Mouse (Mus musculus): ENCODE data around the gene Sptb. TPM values are rescaled to one million over a fixed set of nuclear protein-coding genes. Genes with fewer than 3 reads are reported as not detected.

Sptb gene
- polyA plus RNA-seq, 1 experiment from 2014 or later = 4.3 TPM

- Histone ChIP-seq H3K4me3 (replicated peaks; ENCODE audit: low read length) (no peak overlapping the region), H3K27ac (ENCODE audit: low read length) (no peak overlapping the region; the same call in 1 of the 2 replicates), H3K4me2 (ENCODE audit: low read depth, low read length) (no peak overlapping the region), H3K9me3 (replicated peaks; ENCODE audit: control insufficient read depth, low read length) (no peaks in the 10 kb centered on the region), H3K36me3 (ENCODE audit: control insufficient read depth, insufficient read depth, low read length) (peaks cover 19% of the 10 kb centered on the region), H3K4me1 (ENCODE audit: control insufficient read depth, insufficient read depth, low read length) (peaks cover 36% of the 10 kb centered on the region), H3K27me3 (ENCODE audit: control insufficient read depth, insufficient read depth, low read length) (no peaks in the 10 kb centered on the region), H3K9ac (ENCODE audit: low read length) (no peak overlapping the region)
- peak; percentile 76; the same call in 1 of the 2 replicates for ATAC-seq (ENCODE audit: insufficient read depth, low FRiP score)
- 50% methylated on average over 5 of the region's 5 CpGs for WGBS
These were observed 152.1 kb downstream of the Sptb start for GRCm38 (mm10) chr12:76558206-76558605.

DNA sequence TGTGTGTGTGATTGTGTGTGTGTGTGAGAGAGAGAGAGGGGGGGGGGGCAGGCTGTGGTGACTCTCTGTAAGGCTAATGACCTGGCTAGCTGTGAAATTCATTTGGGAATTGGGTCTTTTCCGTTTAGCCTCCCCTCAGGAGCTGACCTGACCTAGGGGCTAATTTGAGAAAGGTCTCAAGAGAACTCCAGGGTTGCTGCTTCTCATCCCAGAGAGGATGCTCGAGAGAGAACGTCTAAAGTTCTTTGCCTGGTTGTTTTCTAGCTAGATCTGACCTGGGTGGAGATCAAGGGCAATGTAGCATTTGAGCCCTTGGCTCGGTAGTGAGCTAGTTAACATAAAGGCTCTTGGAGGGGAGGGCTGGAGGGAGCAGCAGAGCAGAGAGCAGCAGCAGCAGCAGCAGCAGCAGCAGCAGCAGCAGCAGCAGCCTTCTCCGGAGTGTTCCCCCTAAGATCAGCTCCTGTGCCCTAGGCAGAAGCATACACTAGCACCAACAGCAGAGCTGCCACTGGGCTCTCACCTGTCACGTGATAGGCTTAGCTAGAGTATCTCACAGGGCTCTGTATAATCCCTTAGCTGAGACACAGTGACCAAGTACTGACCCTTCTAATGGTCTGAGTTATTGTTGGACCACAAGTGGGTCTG lies 153.5 kb downstream of the Sptb start:
- H3K4me1 ChIP-seq (ENCODE audit: control insufficient read depth, insufficient read depth, low read length) = peaks cover 49% of the 10 kb centered on the region
- H3K27ac ChIP-seq (ENCODE audit: low read length) = peak overlapping the region; percentile 14; the same call in 1 of the 2 replicates
- H3K4me2 ChIP-seq (ENCODE audit: low read depth, low read length) = no peak overlapping the region
- no peak overlapping the region for H3K4me3 ChIP-seq (replicated peaks; ENCODE audit: low read length)
- no peak for ATAC-seq (ENCODE audit: insufficient read depth, low FRiP score)
- peaks cover 13% of the 10 kb centered on the region; the same call in 1 of the 2 replicates for H3K36me3 ChIP-seq (ENCODE audit: control insufficient read depth, insufficient read depth, low read length)
- H3K27me3 ChIP-seq (ENCODE audit: control insufficient read depth, insufficient read depth, low read length) = no peaks in the 10 kb centered on the region
- H3K9me3 ChIP-seq (replicated peaks; ENCODE audit: control insufficient read depth, low read length) = no peaks in the 10 kb centered on the region
- peak overlapping the region; percentile 29; the same call in 1 of the 2 replicates for H3K9ac ChIP-seq (ENCODE audit: low read length)
- 23% methylated on average over 6 of the region's 6 CpGs for WGBS

DNA sequence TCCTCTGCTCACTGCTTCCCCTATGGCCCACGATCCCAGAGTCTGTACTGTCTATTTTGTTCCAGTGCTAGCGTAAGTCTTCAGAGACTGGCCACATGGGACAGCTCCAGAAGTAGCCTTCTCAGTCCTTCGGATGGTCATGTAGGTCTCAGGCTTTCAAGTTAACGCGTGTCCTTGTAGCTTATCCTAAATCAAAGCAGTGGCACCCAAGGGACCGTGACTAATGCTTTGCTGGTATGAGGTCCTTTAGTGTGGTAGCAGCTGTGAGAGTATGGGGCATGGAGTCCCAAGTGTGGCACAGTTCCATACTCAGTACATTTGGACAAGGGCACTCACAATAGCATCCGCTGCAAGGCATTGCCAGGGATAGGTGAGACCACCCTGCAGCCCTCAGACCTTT lies 154.2 kb downstream of the Sptb start:
- Histone ChIP-seq H3K9me3 (replicated peaks; ENCODE audit: control insufficient read depth, low read length) (no peaks in the 10 kb centered on the region), H3K27ac (ENCODE audit: low read length) (no peak overlapping the region), H3K9ac (ENCODE audit: low read length) (no peak overlapping the region), H3K36me3 (ENCODE audit: control insufficient read depth, insufficient read depth, low read length) (peaks cover 13% of the 10 kb centered on the region; the same call in 1 of the 2 replicates), H3K4me3 (replicated peaks; ENCODE audit: low read length) (no peak overlapping the region), H3K27me3 (ENCODE audit: control insufficient read depth, insufficient read depth, low read length) (no peaks in the 10 kb centered on the region), H3K4me1 (ENCODE audit: control insufficient read depth, insufficient read depth, low read length) (peaks cover 54% of the 10 kb centered on the region), H3K4me2 (ENCODE audit: low read depth, low read length) (no peak overlapping the region)
- 80% methylated on average over 7 of the region's 7 CpGs for WGBS
- no peak for ATAC-seq (ENCODE audit: insufficient read depth, low FRiP score)

DNA sequence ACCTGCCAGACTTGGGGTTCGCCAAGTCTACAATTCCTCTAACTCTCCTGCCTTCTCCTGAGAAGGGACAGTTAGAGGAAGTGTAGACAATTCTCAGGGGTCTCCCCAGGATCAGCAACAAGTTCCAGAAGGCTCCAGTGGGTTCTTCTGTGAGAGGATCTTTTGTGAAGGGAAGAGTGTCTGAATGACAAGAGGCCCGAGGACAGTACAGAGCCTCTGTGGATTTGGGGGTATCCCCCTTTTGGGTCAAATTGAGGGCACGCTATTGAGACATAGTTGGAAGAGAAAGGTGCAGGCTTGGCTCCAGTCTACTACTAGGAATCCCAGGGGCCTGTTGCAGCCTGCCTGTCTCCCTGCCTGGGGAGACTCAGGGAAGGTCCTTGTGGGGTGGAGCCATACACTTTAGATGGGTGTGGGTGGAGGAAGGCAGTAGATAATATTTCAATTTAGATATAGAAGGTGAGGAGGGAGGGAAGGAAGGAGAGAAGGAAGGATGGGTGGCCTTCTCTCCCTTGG lies 155.4 kb downstream of the Sptb start:
- Histone ChIP-seq H3K4me2 (ENCODE audit: low read depth, low read length) (no peak overlapping the region), H3K27ac (ENCODE audit: low read length) (peak overlapping the region; percentile 66; the same call in 1 of the 2 replicates), H3K9ac (ENCODE audit: low read length) (no peak overlapping the region), H3K4me3 (replicated peaks; ENCODE audit: low read length) (no peak overlapping the region), H3K4me1 (ENCODE audit: control insufficient read depth, insufficient read depth, low read length) (peaks cover 60% of the 10 kb centered on the region), H3K36me3 (ENCODE audit: control insufficient read depth, insufficient read depth, low read length) (0 out of 2 replicates have a peak, but pooled peaks cover under 1% of the 10 kb centered on the region), H3K27me3 (ENCODE audit: control insufficient read depth, insufficient read depth, low read length) (no peaks in the 10 kb centered on the region), H3K9me3 (replicated peaks; ENCODE audit: control insufficient read depth, low read length) (no peaks in the 10 kb centered on the region)
- 83% methylated on average over 3 of the region's 3 CpGs for WGBS
- no peak for ATAC-seq (ENCODE audit: insufficient read depth, low FRiP score)

- Histone ChIP-seq H3K27ac (ENCODE audit: low read length) (peak overlapping the region; percentile 29; the same call in 1 of the 2 replicates), H3K36me3 (ENCODE audit: control insufficient read depth, insufficient read depth, low read length) (no peaks in the 10 kb centered on the region), H3K4me2 (ENCODE audit: low read depth, low read length) (no peak overlapping the region), H3K4me3 (replicated peaks; ENCODE audit: low read length) (no peak overlapping the region), H3K4me1 (ENCODE audit: control insufficient read depth, insufficient read depth, low read length) (peaks cover 64% of the 10 kb centered on the region), H3K9me3 (replicated peaks; ENCODE audit: control insufficient read depth, low read length) (no peaks in the 10 kb centered on the region), H3K9ac (ENCODE audit: low read length) (no peak overlapping the region), H3K27me3 (ENCODE audit: control insufficient read depth, insufficient read depth, low read length) (no peaks in the 10 kb centered on the region)
- 54% methylated on average over 3 of the region's 3 CpGs for WGBS
- no peak for ATAC-seq (ENCODE audit: insufficient read depth, low FRiP score)
These were observed 156.0 kb downstream of the Sptb start for GRCm38 (mm10) chr12:76554392-76554791.

GRCm38 (mm10) chr12:76553917-76554316 lies 156.4 kb downstream of the Sptb start:
- Histone ChIP-seq H3K4me3 (replicated peaks; ENCODE audit: low read length) (no peak overlapping the region), H3K4me2 (ENCODE audit: low read depth, low read length) (no peak overlapping the region), H3K9ac (ENCODE audit: low read length) (no peak overlapping the region), H3K4me1 (ENCODE audit: control insufficient read depth, insufficient read depth, low read length) (peaks cover 69% of the 10 kb centered on the region), H3K27me3 (ENCODE audit: control insufficient read depth, insufficient read depth, low read length) (no peaks in the 10 kb centered on the region), H3K9me3 (replicated peaks; ENCODE audit: control insufficient read depth, low read length) (no peaks in the 10 kb centered on the region), H3K36me3 (ENCODE audit: control insufficient read depth, insufficient read depth, low read length) (no peaks in the 10 kb centered on the region), H3K27ac (ENCODE audit: low read length) (peak overlapping the region; percentile 29; the same call in 1 of the 2 replicates)
- WGBS = 66% methylated on average over 7 of the region's 7 CpGs
- ATAC-seq (ENCODE audit: insufficient read depth, low FRiP score) = no peak

DNA sequence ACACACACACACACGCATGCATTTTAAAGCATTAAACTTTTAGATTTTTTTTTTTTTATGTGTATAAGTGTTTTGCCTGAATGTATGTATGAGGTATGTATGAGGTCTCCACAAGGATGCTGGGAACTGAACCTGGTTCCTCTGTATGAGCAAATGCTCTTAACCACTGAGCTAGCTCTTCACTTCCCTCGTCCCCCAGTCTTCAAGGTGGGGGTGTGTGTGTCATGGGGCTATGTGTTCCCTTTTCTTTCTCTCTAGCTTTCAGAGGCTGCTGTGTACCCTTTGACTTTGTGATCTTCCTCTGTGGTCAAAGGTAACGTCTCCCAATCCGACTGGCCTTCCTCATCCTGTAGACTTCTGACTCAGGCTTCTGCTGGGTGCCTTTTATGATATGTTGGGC lies 157.4 kb downstream of the Sptb start:
- WGBS = 81% methylated on average over 4 of the region's 4 CpGs
- H3K9ac ChIP-seq (ENCODE audit: low read length) = no peak overlapping the region
- no peak overlapping the region for H3K4me3 ChIP-seq (replicated peaks; ENCODE audit: low read length)
- H3K27ac ChIP-seq (ENCODE audit: low read length) = peak overlapping the region; percentile 88
- H3K4me2 ChIP-seq (ENCODE audit: low read depth, low read length) = no peak overlapping the region
- H3K36me3 ChIP-seq (ENCODE audit: control insufficient read depth, insufficient read depth, low read length) = no peaks in the 10 kb centered on the region
- ATAC-seq (ENCODE audit: insufficient read depth, low FRiP score) = no peak
- no peaks in the 10 kb centered on the region for H3K27me3 ChIP-seq (ENCODE audit: control insufficient read depth, insufficient read depth, low read length)
- peaks cover 78% of the 10 kb centered on the region for H3K4me1 ChIP-seq (ENCODE audit: control insufficient read depth, insufficient read depth, low read length)
- no peaks in the 10 kb centered on the region for H3K9me3 ChIP-seq (replicated peaks; ENCODE audit: control insufficient read depth, low read length)

- peak; percentile 68 for ATAC-seq (ENCODE audit: insufficient read depth, low FRiP score)
- H3K36me3 ChIP-seq (ENCODE audit: control insufficient read depth, insufficient read depth, low read length) = no peaks in the 10 kb centered on the region
- WGBS = 21% methylated on average over 8 of the region's 8 CpGs
- H3K9me3 ChIP-seq (replicated peaks; ENCODE audit: control insufficient read depth, low read length) = no peaks in the 10 kb centered on the region
- no peak overlapping the region for H3K4me3 ChIP-seq (replicated peaks; ENCODE audit: low read length)
- H3K27me3 ChIP-seq (ENCODE audit: control insufficient read depth, insufficient read depth, low read length) = no peaks in the 10 kb centered on the region
- H3K4me1 ChIP-seq (ENCODE audit: control insufficient read depth, insufficient read depth, low read length) = peaks cover 80% of the 10 kb centered on the region
- H3K9ac ChIP-seq (ENCODE audit: low read length) = no peak overlapping the region
- H3K4me2 ChIP-seq (ENCODE audit: low read depth, low read length) = no peak overlapping the region
- H3K27ac ChIP-seq (ENCODE audit: low read length) = peak overlapping the region; percentile 88
These were observed 158.0 kb downstream of the Sptb start for GRCm38 (mm10) chr12:76552321-76552720.

GRCm38 (mm10) chr12:76549203-76549602 lies 161.1 kb downstream of the Sptb start:
- Histone ChIP-seq H3K36me3 (ENCODE audit: control insufficient read depth, insufficient read depth, low read length) (no peaks in the 10 kb centered on the region), H3K27me3 (ENCODE audit: control insufficient read depth, insufficient read depth, low read length) (no peaks in the 10 kb centered on the region), H3K4me1 (ENCODE audit: control insufficient read depth, insufficient read depth, low read length) (peaks cover 84% of the 10 kb centered on the region), H3K27ac (ENCODE audit: low read length) (peak overlapping the region; percentile 96; the same call in 1 of the 2 replicates), H3K9ac (ENCODE audit: low read length) (peak overlapping the region; percentile 24; the same call in 1 of the 2 replicates), H3K4me3 (replicated peaks; ENCODE audit: low read length) (no peak overlapping the region), H3K9me3 (replicated peaks; ENCODE audit: control insufficient read depth, low read length) (no peaks in the 10 kb centered on the region), H3K4me2 (ENCODE audit: low read depth, low read length) (no peak overlapping the region)
- WGBS = 76% methylated on average over 3 of the region's 3 CpGs
- ATAC-seq (ENCODE audit: insufficient read depth, low FRiP score) = no peak
